ENCODE assay signal across 8 mouse cellular contexts in genomic region chr9:50727171-50727924, GRCm38 (mm10). TPM values are rescaled to one million over a fixed set of nuclear protein-coding genes. Genes with fewer than 3 reads are reported as not detected.
DNase-seq lines count a peak whose midpoint lies in the region; ATAC-seq and TF ChIP-seq lines count a peak whose summit lies in the region.

No protein-coding gene starts in this region.

- H3K79me2 ChIP-seq in myocyte (ENCODE audit: control insufficient read depth, insufficient read depth), result no peaks in the 10 kb centered on the region

- TF ChIP-seq CTCF in lung, embryonic 14.5 days (IDR thresholded peaks at IDR 0.05; ENCODE audit: low read depth), result no peak

- peak overlapping the region; percentile 91 for H3K4me2 ChIP-seq in lung, embryonic 14.5 days
- H3K4me2 ChIP-seq in myocyte (ENCODE audit: low read depth), result peak overlapping the region; percentile 86

- H3K9me3 ChIP-seq in lung, embryonic 14.5 days (ENCODE audit: low read depth, low read length), result no peaks in the 10 kb centered on the region

- peaks cover 20% of the 10 kb centered on the region for H3K4me1 ChIP-seq in lung, embryonic 14.5 days (ENCODE audit: insufficient read depth)

- peak overlapping the region; percentile 73 for H3K9ac ChIP-seq in lung, embryonic 14.5 days

- WGBS in lung, embryonic 14.5 days, result 3% methylated on average over 30 of the region's 30 CpGs

- no peak overlapping the region for H3ac ChIP-seq in myocyte (ENCODE audit: control insufficient read depth, insufficient read length)

- peak; percentile 59 for DNase-seq in lung, embryonic 14.5 days
- no peak for DNase-seq in lung, postnatal 10 days
- peak; percentile 78 to 80 for DNase-seq in left cerebral cortex, adult 18-20 months (ENCODE audit: low spot score in 2 of 2)
- DNase-seq in c-Kit-positive CD71-positive TER-119-positive erythroid progenitor cells, embryonic 14.5 days (ENCODE audit: low spot score), result no peak
- DNase-seq in spleen, postnatal 36 days (ENCODE audit: low spot score in 2 of 2), result no peak

- peak overlapping the region; percentile 9; the same call in 1 of the 2 replicates for H3K27ac ChIP-seq in lung, embryonic 14.5 days (ENCODE audit: low read depth)

- no peaks in the 10 kb centered on the region for H3K36me3 ChIP-seq in lung, embryonic 14.5 days (ENCODE audit: insufficient read depth)
- H3K36me3 ChIP-seq in myocyte (ENCODE audit: control insufficient read depth, insufficient read depth), result no peaks in the 10 kb centered on the region

- no peaks in the 10 kb centered on the region for H3K27me3 ChIP-seq in lung, embryonic 14.5 days (ENCODE audit: insufficient read depth, low read length)
- no peaks in the 10 kb centered on the region for H3K27me3 ChIP-seq in myocyte (ENCODE audit: control insufficient read depth, insufficient read depth, insufficient read length)

- no peak for TF ChIP-seq POLR2A in myocyte (IDR thresholded peaks at IDR 0.05; ENCODE audit: insufficient read length, low read depth)

- H3K4me3 ChIP-seq in lung, embryonic 14.5 days (ENCODE audit: low read depth, low read length), result peak overlapping the region; percentile 58
- peak overlapping the region; percentile 27 for H3K4me3 ChIP-seq in myocyte

- peak; percentile 5; the same call in 1 of the 2 replicates for ATAC-seq in lung, embryonic 14.5 days (ENCODE audit: insufficient read depth)
- peak; percentile 37; the same call in 1 of the 2 replicates for ATAC-seq in cerebellum, adult (ENCODE audit: insufficient number of reproducible peaks, low FRiP score, low TSS enrichment)
- ATAC-seq in frontal cortex, adult (ENCODE audit: low TSS enrichment), result peak; percentile 47; the same call in 1 of the 2 replicates

TF ChIP-seq in myocyte, 11 proteins besides CTCF, POLR2A, EP300 and RAD21:
- TF ChIP-seq MYOG (IDR thresholded peaks at IDR 0.05; ENCODE audit: control insufficient read depth in 1 of 3, insufficient read depth in 1 of 3, insufficient read length in 2 of 3, low read depth in 2 of 3) (peak in 1 of 3 experiments; percentile 65), TCF3 (IDR thresholded peaks at IDR 0.05; ENCODE audit: insufficient read length, low read depth) (no peak), REST (IDR thresholded peaks at IDR 0.05; ENCODE audit: insufficient read depth, insufficient read length) (no peak), MYOD1 (IDR thresholded peaks at IDR 0.05; ENCODE audit: control insufficient read depth in 1 of 3, insufficient read length in 2 of 3, low read depth in 2 of 3) (peak in 2 of 3 experiments; percentile 29 to 62), POLR2AphosphoS2 (IDR thresholded peaks at IDR 0.05; ENCODE audit: insufficient read length, low read depth) (no peak)

RNA-seq across cellular contexts. Expression of gene Dixdc1, which starts 12.0 kb away (rescaled TPM):
- polyA plus RNA-seq in lung, embryonic 14.5 days (2014; fragmentation: Nextera tagmentation; extraction: Ambion mirVana), result 11.6 and 12.1 TPM in 2 replicates
- 10 to 100 TPM; 67.9 to 79.3 TPM for total RNA-seq in left cerebral cortex, adult 18-20 months (2021)
- 1.1 TPM for polyA plus RNA-seq in myocyte (2012; fragmentation: generic; extraction: Trizol)

RNA-seq across cellular contexts. Expression of gene 2310030G06Rik, which starts 19.0 kb away (rescaled TPM):
- polyA plus RNA-seq in lung, embryonic 14.5 days (2014; fragmentation: Nextera tagmentation; extraction: Ambion mirVana), result 9.7 and 10.0 TPM in 2 replicates
- total RNA-seq in left cerebral cortex, adult 18-20 months (2021), result 1 to 10 TPM; 2.7 to 3.1 TPM
- 1.1 TPM for polyA plus RNA-seq in myocyte (2012; fragmentation: generic; extraction: Trizol)

RNA-seq across cellular contexts. Expression of gene Cryab, which starts 23.8 kb away (rescaled TPM):
- 41.1 and 64.3 TPM in 2 replicates for polyA plus RNA-seq in lung, embryonic 14.5 days (2014; fragmentation: Nextera tagmentation; extraction: Ambion mirVana)
- 100 to 1,000 TPM; 122 to 161 TPM for total RNA-seq in left cerebral cortex, adult 18-20 months (2021)
- polyA plus RNA-seq in myocyte (2012; fragmentation: generic; extraction: Trizol), result 915 TPM

RNA-seq across cellular contexts. Expression of gene Hspb2, which starts 24.8 kb away (rescaled TPM):
- polyA plus RNA-seq in lung, embryonic 14.5 days (2014; fragmentation: Nextera tagmentation; extraction: Ambion mirVana), result 3.4 and 6.0 TPM in 2 replicates
- total RNA-seq in left cerebral cortex, adult 18-20 months (2021), result 1 to 10 TPM; 2.4 to 2.6 TPM
- 249 TPM for polyA plus RNA-seq in myocyte (2012; fragmentation: generic; extraction: Trizol)

RNA-seq across cellular contexts. Expression of gene Fdxacb1, which starts 40.7 kb away (rescaled TPM):
- polyA plus RNA-seq in lung, embryonic 14.5 days (2014; fragmentation: Nextera tagmentation; extraction: Ambion mirVana), result 15.2 and 15.3 TPM in 2 replicates
- total RNA-seq in left cerebral cortex, adult 18-20 months (2021), result 1 to 10 TPM; 5.4 to 6.2 TPM
- 3.6 TPM for polyA plus RNA-seq in myocyte (2012; fragmentation: generic; extraction: Trizol)

Comparison
In these comparisons a context has a peak if more than half of its experiments do, and no peak if none do; other contexts are left out.
1. DNase-seq: peak in lung, embryonic 14.5 days (single experiment) and left cerebral cortex, adult 18-20 months (2 of 2); none in lung, postnatal 10 days (single experiment), c-Kit-positive CD71-positive TER-119-positive erythroid progenitor cells, embryonic 14.5 days (single experiment) and spleen, postnatal 36 days (0 of 2).
2. RNA of gene Cryab, which starts 23.8 kb away (polyA plus RNA-seq): 915 TPM in myocyte (single experiment); 41.1 to 64.3 TPM in lung, embryonic 14.5 days; every median in the first group is over 10 times any median in the second.
3. Peak in every context shown above with its lines, with median percentiles within 50 percentile points of each other: ATAC-seq.